Mouse (Mus musculus): ENCODE data around the gene Epha2. TPM values are rescaled to one million over a fixed set of nuclear protein-coding genes. Genes with fewer than 3 reads are reported as not detected.

Gene Epha2
- polyA plus RNA-seq, 1 experiment = 16.7 TPM

DNA sequence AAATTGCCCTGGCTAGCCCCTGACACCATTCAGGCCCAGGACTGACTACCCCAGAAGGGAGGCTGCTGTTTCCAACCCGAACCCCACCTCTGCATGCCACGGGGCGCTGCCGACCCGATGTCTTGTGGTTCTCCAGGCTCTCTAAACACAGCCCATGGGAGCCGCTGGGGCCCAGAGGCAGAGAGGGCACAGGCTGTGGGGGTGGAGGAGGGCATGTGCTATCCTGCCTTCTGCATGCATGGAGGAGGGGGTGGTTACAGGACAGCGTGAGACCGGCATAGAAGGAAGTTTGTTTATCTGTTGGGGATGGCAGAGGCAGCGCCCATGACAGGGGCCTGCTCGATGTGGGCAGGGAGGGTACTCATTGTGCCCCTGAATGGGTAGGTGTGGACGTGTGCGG lies 49.0 kb downstream of the Epha2 start:
- no peak overlapping the region for H3K4me3 ChIP-seq (ENCODE audit: insufficient read depth, low read length)
- H3K27ac ChIP-seq (ENCODE audit: insufficient read depth, low read length) = no peak overlapping the region
- H3K4me1 ChIP-seq (ENCODE audit: control insufficient read depth, insufficient read depth, low read length) = no peaks in the 10 kb centered on the region
- TF ChIP-seq POLR2A (IDR thresholded peaks at IDR 0.05; ENCODE audit: low read depth, low read length) = no peak
- TF ChIP-seq CTCF (IDR thresholded peaks at IDR 0.05; ENCODE audit: borderline replicate concordance, insufficient read depth, low read length) = no peak

DNA sequence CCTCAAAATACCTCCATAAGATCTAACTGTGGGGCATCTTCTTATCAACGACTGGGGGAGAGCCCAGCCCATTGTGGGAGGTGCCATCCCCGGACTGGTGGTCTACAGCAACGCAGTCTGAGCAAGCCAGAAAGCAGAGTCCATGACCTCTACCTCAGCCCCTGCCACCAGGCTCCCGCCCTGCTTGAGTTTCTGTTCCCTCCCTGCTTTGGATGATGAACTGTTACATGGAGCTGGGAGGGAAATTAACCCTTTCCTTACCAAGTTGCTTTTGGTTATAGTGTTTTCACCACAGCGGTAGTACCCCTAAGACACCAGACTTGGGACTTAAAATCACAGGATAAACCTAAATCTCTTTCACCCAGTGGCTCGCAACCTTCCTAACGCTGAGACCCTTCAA lies 50.9 kb downstream of the Epha2 start:
- TF ChIP-seq CTCF (IDR thresholded peaks at IDR 0.05; ENCODE audit: borderline replicate concordance, insufficient read depth, low read length) = no peak
- TF ChIP-seq POLR2A (IDR thresholded peaks at IDR 0.05; ENCODE audit: low read depth, low read length) = no peak
- Histone ChIP-seq H3K27ac (ENCODE audit: insufficient read depth, low read length) (no peak overlapping the region), H3K4me3 (ENCODE audit: insufficient read depth, low read length) (no peak overlapping the region), H3K4me1 (ENCODE audit: control insufficient read depth, insufficient read depth, low read length) (no peaks in the 10 kb centered on the region)

DNA sequence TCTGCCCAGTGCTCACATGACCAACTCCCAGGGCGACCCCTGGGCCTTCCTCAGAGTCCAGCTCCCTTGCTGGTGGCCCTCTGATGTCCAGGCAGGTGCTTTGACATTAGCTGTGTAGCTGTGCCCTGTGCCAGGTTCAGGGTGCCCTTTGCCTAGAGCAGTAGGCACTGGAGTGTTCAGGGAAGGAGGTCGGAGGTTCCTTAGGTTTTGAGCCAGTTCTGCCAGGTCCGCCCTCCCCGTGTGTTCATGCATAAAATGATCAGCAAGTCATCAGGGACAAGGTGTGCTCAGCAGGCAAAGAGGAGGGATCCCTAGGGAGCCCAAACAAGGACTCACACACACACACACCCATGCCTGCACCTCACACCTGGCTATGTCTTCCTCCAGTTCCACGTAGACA lies 51.9 kb downstream of the Epha2 start:
- TF ChIP-seq CTCF (IDR thresholded peaks at IDR 0.05; ENCODE audit: borderline replicate concordance, insufficient read depth, low read length) (no peak), POLR2A (IDR thresholded peaks at IDR 0.05; ENCODE audit: low read depth, low read length) (no peak)
- no peak overlapping the region for H3K27ac ChIP-seq (ENCODE audit: insufficient read depth, low read length)
- H3K4me1 ChIP-seq (ENCODE audit: control insufficient read depth, insufficient read depth, low read length) = no peaks in the 10 kb centered on the region
- no peak overlapping the region for H3K4me3 ChIP-seq (ENCODE audit: insufficient read depth, low read length)

DNA sequence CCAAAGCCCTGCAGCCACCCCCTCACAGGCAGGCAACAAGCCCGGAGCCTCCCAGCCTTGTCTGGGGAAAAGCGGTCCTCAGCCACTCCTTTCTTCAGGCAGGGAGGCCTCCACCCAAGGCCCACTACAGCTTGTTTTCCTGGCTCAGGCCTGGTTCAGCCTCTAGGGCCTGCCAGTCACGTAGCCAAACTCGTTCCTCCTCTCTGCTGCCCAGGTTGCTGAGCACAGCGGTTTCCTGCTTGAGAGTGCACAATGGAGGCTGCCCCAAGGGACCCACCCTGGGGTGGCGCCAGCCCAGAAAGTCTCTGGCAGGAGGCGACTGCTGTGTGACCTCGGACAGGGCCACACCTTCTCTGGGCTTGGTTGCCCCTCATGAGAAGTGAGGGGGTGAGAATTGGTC lies 52.8 kb downstream of the Epha2 start:
- Histone ChIP-seq H3K4me3 (ENCODE audit: insufficient read depth, low read length) (no peak overlapping the region), H3K4me1 (ENCODE audit: control insufficient read depth, insufficient read depth, low read length) (no peaks in the 10 kb centered on the region), H3K27ac (ENCODE audit: insufficient read depth, low read length) (no peak overlapping the region)
- no peak for TF ChIP-seq POLR2A (IDR thresholded peaks at IDR 0.05; ENCODE audit: low read depth, low read length)
- no peak for TF ChIP-seq CTCF (IDR thresholded peaks at IDR 0.05; ENCODE audit: borderline replicate concordance, insufficient read depth, low read length)

DNA sequence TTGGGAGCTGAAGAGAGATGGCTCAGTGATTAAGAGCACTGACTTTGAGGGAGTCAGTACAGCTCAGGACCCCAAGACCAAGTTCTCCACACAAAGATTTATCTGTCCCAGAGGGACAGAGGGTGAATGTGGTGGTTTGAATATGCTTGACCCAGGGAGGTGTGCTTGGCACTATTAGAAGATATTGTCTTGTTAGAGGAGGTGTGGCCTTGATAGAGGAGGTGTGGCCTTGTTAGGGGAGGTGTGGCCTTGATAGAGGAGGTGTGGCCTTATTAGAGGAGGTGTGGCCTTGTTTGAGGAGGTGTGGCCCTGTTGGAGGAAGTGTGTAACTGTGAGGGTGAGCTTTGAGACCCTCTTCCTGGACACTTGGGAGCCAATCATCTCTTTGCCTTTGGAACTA lies 56.8 kb downstream of the Epha2 start:
- no peaks in the 10 kb centered on the region for H3K4me1 ChIP-seq (ENCODE audit: control insufficient read depth, insufficient read depth, low read length)
- H3K27ac ChIP-seq (ENCODE audit: insufficient read depth, low read length) = no peak overlapping the region
- no peak for TF ChIP-seq POLR2A (IDR thresholded peaks at IDR 0.05; ENCODE audit: low read depth, low read length)
- TF ChIP-seq CTCF (IDR thresholded peaks at IDR 0.05; ENCODE audit: borderline replicate concordance, insufficient read depth, low read length) = no peak
- H3K4me3 ChIP-seq (ENCODE audit: insufficient read depth, low read length) = no peak overlapping the region

DNA sequence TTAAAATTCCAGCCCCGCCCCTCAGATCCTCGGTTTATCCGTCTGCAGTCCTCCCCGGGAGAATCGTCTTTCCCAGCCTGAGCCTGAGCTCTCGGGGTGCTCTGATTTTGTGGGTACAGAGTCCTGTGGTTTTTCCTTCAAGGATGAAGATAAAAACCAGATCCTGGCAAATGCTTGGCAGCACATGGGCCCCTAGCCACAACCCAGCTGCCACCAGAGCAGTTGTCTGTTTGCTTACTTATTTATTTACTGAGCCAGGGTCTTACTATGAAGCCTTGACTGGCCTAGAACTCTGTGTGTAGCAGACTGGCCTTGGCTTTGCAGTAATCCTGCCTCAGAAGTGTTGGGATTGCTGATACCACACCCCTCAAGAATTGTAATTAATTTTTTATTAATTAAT lies 58.2 kb downstream of the Epha2 start:
- TF ChIP-seq CTCF (IDR thresholded peaks at IDR 0.05; ENCODE audit: borderline replicate concordance, insufficient read depth, low read length) (no peak), POLR2A (IDR thresholded peaks at IDR 0.05; ENCODE audit: low read depth, low read length) (no peak)
- Histone ChIP-seq H3K4me1 (ENCODE audit: control insufficient read depth, insufficient read depth, low read length) (no peaks in the 10 kb centered on the region), H3K27ac (ENCODE audit: insufficient read depth, low read length) (no peak overlapping the region), H3K4me3 (ENCODE audit: insufficient read depth, low read length) (no peak overlapping the region)

DNA sequence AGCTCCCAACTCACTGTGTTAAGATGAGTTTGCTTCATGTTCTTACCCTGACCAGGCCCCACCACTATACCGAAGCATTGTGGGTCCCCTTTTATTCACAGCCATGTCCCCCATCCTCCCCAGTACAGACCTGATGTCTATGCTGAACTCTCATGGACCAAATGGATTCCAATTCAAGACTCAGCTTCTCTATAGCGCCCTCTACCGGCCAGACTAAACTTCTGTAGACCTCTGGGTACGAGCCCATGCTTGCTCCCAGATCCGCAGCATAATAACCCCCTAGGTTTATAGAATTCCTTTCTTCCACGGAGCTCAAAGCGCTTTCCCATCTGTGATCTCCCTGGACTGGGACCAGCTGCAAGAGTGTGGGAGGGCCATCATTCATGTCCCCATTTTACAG lies 59.8 kb downstream of the Epha2 start:
- Histone ChIP-seq H3K27ac (ENCODE audit: insufficient read depth, low read length) (no peak overlapping the region), H3K4me1 (ENCODE audit: control insufficient read depth, insufficient read depth, low read length) (no peaks in the 10 kb centered on the region), H3K4me3 (ENCODE audit: insufficient read depth, low read length) (no peak overlapping the region)
- TF ChIP-seq CTCF (IDR thresholded peaks at IDR 0.05; ENCODE audit: borderline replicate concordance, insufficient read depth, low read length) (no peak), POLR2A (IDR thresholded peaks at IDR 0.05; ENCODE audit: low read depth, low read length) (no peak)

DNA sequence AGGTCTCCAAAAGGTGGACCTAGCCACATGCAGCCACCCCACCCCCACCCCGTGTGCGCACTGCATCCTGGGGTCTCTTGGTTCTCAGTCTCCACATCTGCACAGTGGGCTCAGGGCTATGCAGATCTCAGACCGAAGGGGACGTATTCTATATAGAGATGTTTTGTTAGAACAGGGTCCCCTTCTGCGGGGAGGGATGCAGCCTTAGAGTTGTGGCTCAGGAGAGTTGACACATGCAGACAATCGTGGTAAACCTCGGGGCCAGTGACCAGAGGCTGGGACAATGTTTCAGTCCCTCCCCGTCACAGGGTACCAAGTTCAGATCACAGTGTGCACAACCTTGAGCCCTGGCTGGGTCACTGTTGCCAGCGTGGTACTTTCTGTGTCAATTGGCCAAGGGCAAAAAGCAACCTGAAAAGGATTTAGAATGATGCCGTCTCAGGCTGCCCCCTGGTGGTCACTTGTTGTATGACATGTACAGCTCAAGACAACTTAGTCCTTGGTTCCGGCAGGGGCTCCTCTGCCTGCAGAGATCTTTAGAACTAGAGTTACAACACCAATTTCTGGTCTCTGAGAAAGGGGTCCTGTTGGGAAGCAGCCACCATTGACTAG lies 62.0 kb downstream of the Epha2 start:
- TF ChIP-seq POLR2A (IDR thresholded peaks at IDR 0.05; ENCODE audit: low read depth, low read length) (no peak), CTCF (IDR thresholded peaks at IDR 0.05; ENCODE audit: borderline replicate concordance, insufficient read depth, low read length) (peak; percentile 26; the same call in 1 of the 2 replicates)
- Histone ChIP-seq H3K4me1 (ENCODE audit: control insufficient read depth, insufficient read depth, low read length) (no peaks in the 10 kb centered on the region), H3K27ac (ENCODE audit: insufficient read depth, low read length) (no peak overlapping the region), H3K4me3 (ENCODE audit: insufficient read depth, low read length) (no peak overlapping the region)

DNA sequence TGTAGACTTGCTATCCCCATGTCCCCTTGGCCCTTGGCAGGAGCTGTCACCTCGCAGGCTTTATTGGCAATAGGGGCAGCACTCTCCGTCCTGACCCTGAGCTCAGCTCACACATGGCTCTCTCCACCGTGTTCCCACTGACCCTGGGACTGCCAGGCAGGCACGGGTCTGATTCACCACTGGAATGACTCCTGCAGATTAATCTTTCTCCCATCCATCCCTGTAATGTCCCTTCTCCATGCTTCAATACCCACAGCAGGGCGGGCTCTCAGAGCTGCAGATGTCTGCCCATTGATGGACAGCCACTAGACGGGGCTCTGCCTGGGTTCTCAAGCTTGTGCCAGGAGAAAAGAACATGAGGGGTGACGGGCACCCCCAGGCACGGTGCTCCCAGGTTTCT lies 64.1 kb downstream of the Epha2 start:
- H3K27ac ChIP-seq (ENCODE audit: insufficient read depth, low read length) = no peak overlapping the region
- H3K4me3 ChIP-seq (ENCODE audit: insufficient read depth, low read length) = no peak overlapping the region
- no peak for TF ChIP-seq CTCF (IDR thresholded peaks at IDR 0.05; ENCODE audit: borderline replicate concordance, insufficient read depth, low read length)
- no peak for TF ChIP-seq POLR2A (IDR thresholded peaks at IDR 0.05; ENCODE audit: low read depth, low read length)
- no peaks in the 10 kb centered on the region for H3K4me1 ChIP-seq (ENCODE audit: control insufficient read depth, insufficient read depth, low read length)

DNA sequence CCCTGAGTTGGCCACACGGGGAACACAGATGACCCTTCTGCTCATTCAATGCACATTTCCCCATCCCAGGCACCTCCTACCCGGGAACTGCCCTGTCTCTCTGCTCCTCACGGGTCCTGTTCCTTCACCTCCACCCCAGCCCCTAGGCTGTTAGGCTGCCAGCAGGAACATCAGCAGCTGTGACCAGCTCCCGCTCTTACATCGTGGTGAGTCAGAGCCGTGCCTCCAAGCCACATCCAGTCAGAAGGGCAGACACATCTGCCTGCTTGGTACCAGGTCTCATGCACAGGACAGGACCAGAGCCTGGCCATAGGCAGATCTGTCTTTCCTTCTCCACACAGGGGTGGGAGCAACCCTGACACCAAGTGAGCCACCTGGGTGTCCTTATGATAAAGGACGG lies 64.8 kb downstream of the Epha2 start:
- H3K4me3 ChIP-seq (ENCODE audit: insufficient read depth, low read length) = no peak overlapping the region
- no peaks in the 10 kb centered on the region for H3K4me1 ChIP-seq (ENCODE audit: control insufficient read depth, insufficient read depth, low read length)
- TF ChIP-seq CTCF (IDR thresholded peaks at IDR 0.05; ENCODE audit: borderline replicate concordance, insufficient read depth, low read length) = no peak
- TF ChIP-seq POLR2A (IDR thresholded peaks at IDR 0.05; ENCODE audit: low read depth, low read length) = no peak
- H3K27ac ChIP-seq (ENCODE audit: insufficient read depth, low read length) = no peak overlapping the region

Measured in embryonic fibroblast, embryonic 13.5 days (primary cell).